Mouse (Mus musculus): ENCODE measurements around the gene Mycbp2.

DNA sequence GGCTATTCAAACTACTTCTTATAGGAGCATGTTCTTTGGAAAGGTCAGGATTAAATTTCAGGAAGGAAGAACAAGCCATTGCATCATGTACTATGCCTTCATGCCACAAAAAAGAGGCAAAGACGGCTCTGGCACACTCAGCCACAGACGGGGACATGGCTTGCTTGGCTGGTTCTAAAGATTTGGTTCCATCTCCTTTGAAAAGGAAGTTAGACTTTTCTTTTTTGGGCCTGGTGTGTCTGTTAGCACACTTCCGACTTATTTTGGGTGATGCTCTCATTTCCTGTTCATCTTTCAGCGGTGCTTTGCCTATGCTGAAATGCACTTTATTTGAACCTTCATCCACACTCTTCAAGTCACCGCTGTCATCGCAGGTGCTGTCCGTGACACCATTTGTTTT lies 190.9 kb downstream of the Mycbp2 start:
- TF ChIP-seq GATA1 (IDR thresholded peaks at IDR 0.05; ENCODE audit: borderline replicate concordance, low read length) (no peak), FLI1 (IDR thresholded peaks at IDR 0.05; ENCODE audit: low read length) (no peak)

All from megakaryocyte, embryonic 14.5 days (primary cell).